Mouse (Mus musculus) liver, postnatal 0 days (tissue): ENCODE measurements at regions not wholly inside any gene's neighbourhood (a gene's known extent, or its start where the extent isn't known, plus 50 kb on each side); places are given as distances from the start of the nearest gene placed in this dataset.

Experiments
- CTCF ChIP-seq: sonication (generic); IDR thresholded peaks from 2 replicates; pipeline ENCODE4 v1.5.1; 2016; ENCODE audit warnings: antibody characterized with exemption, low read depth
- EP300 ChIP-seq: IDR thresholded peaks from 2 replicates; pipeline ENCODE4 v1.6.1; 2016; ENCODE audit warnings: antibody characterized with exemption, low read depth, mild to moderate bottlenecking

DNA sequence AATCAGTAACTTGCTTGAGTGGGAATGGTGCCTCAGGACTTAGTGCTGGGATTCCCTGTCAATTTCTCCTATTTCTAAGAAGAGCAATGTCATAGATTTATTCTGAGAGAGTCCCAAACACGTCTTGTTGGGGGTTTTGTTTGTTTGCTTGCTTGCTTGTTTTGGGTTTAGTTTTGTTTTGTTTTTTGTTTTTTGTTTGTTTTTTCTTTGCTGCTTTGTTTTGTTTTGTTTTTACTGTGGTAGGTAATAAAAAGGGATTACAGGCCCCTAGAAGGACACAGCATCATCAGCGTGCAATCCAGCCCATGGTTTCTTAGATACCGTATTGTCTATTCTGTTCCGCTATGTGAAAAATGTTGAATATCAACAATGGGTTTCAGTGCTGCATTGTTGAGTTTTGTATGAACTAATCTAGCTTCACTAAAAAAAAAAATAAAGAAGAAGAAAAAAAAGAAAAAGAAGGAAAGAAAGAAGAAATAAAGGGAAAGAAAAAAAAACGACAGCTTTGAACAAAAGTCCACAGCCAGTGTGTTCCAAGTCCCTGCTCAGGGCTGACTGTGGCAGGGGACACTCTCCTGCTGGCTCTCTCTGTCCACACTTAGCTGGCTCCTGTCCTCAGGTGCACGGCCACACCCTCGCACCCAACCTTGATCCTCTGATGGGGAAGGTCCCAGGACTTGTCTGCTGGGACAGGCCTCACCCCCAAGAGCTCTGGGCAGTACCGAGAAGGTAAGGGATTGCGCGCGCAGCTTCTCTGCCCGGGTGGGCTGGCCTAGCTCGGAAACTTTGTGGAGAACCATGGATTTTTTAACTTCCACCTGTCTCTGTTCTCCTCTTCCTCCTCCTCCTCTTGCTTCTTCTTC is 90.1 kb upstream of the Sox2 start:
- TF ChIP-seq CTCF (no peak), EP300 (no peak)
